Mouse (Mus musculus) brain, embryonic 14.5 days (tissue): ENCODE measurements at regions not wholly inside any gene's neighbourhood (a gene's known extent, or its start where the extent isn't known, plus 50 kb on each side); places are given as distances from the start of the nearest gene placed in this dataset.

Experiments
- CTCF ChIP-seq: fragments of 200-500 bp; IDR thresholded peaks from 2 replicates; pipeline ENCODE4 v1.5.1; 2012; ENCODE audit warnings: inconsistent platforms, mild to moderate bottlenecking, moderate library complexity, borderline replicate concordance; ENCODE audit not compliant: insufficient read depth, insufficient read length; ENCODE audit errors: extremely low read depth
- POLR2A ChIP-seq: fragments of 200-500 bp; IDR thresholded peaks from 2 replicates; pipeline ENCODE4 v1.6.1; 2012; ENCODE audit warnings: mild to moderate bottlenecking, inconsistent platforms, borderline replicate concordance; ENCODE audit not compliant: poor library complexity, insufficient read depth, insufficient read length, severe bottlenecking; ENCODE audit errors: extremely low read depth

DNA sequence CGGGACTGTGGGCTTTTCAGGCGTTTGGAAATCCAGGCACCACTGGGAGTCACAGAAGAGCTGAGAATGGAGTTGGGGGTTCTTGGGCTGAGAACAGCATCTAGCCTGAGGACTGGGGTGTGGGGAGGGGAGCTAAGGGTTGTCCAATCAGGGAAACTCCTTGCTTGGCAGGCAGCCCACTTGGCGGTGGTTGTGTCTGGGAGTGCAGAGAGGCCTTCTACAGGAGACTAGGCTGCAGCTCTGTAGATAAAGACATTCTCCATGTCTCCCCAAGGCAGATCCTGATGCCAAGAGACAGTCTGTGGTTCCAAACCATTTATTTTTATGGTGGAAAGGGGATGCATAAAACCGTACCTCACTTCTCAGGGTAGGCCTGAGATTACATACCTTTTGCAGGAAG lies 774.6 kb downstream of the Brinp1 start:
- TF ChIP-seq CTCF, result no peak
- no peak for TF ChIP-seq POLR2A
